Mouse (Mus musculus): ENCODE data around the gene Hnrnpr.

DNA sequence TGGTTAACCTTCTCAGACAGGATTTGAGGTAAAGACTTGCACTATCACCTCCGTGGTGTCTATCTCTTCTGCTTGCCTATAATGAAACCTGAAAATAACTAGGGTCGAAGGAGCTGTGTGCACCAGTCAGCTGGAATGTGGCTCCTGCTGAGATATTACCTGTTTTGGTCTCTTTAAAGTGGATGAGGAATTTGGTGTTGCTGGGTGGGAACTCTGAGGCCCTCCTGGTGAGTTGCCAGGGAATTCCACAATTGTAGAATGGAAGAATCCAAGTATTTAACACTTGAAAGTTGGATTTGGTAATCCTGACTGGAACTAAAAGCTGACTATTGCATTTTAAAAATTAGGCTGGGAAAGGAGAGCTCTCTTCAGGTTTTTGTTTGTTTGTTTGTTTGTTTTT lies 6.6 kb upstream of the Hnrnpr start:
- TF ChIP-seq CTCF (IDR thresholded peaks at IDR 0.05; ENCODE audit: extremely low read depth, insufficient read depth, low read length) (no peak), POLR2A (IDR thresholded peaks at IDR 0.05; ENCODE audit: extremely low read depth, insufficient read depth, low read length) (no peak)

Data from cortical plate, adult 2 months (tissue).